Mouse (Mus musculus) large intestine, adult 2 months (tissue): ENCODE measurements around the gene Ypel3. TPM values are rescaled to one million over a fixed set of nuclear protein-coding genes. Genes with fewer than 3 reads are reported as not detected.
"Not testable (repeated sequence)": the region's sequence is repeated elsewhere in the genome, so short reads cannot be mapped to it uniquely, and the experiment has no call there.

Experiments used
- DNase-seq: peaks from one replicate; pipeline ENCODE4 v3.0.0-alpha.2; 2012; ENCODE audit warnings: low read depth, low spot score
- WGBS: fragments of 180-500 bp; shearing (Covaris S2); methylation state at CpG from one replicate; pipeline ENCODE4 v1.1.7; 2018; 5-methylcytosine and 5-hydroxymethylcytosine counted together
- polyA plus RNA-seq: library from polyadenylated mRNA; depleted of rRNA; stranded (reverse); fragments of >200 nt; gene quantifications from 2 replicates; pipeline ENCODE4 v1.2.3, GENCODE M21; 2012

Ypel3 gene
- polyA plus RNA-seq, 1 experiment: 84.4 TPM

DNA sequence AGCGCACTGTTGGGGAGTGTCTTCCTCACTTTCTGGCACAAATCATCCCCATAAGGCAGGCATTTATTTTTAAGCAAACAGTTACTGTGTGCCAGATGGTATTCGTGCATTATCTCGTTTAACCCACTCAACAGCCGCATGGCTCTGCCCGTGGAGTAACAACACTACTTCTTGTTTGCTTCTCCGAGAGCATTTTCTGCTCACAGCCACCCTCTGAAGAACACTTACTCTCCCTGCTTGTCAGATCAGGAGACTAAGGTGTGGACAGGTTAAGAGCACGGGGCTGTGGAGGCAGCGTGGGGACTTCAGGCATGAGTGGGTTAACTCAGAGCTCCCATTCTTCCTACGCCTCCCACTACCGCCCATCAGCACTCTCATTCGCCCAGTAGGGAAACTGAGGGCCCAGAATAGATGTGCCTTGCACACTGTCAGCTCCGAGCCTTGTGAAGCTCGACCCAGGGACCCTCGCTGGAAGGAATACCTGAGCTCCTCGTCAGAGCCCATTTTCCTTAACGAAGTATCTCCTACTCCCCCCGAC, 14.2 kb upstream of the Ypel3 start:
- no peak for DNase-seq
- 54% methylated on average over 17 of the region's 17 CpGs for WGBS

GRCm38 (mm10) chr7:126765540-126765939, 11.2 kb upstream of the Ypel3 start:
- no peak for DNase-seq

DNA sequence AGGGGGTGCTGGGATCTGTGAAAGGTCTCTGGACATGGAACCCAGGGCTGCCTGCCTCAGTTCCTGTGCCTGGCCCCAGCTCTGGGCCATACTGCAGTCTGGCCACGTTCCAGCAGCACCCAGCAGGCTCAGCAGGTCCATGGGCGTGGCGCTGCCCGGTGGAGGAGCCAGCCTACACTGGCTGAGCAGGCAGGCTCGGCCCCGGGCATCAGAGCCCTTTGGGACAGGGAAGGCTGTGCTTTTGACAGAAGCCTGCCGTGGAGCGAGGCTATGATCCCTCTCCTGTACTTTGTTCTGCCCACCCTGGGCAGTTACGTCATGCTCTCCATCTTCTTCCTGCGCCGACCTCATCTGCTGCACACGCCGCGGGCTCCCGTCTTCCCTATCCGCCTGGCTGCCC, 10.6 kb upstream of the Ypel3 start, which contains the start of gene Gdpd3:
Gdpd3 (plus strand) TSS at position 134 of the 400 bp plus-strand sequence.
- no peak for DNase-seq
- 61% methylated on average over 16 of the region's 16 CpGs for WGBS

More at GRCm38 (mm10) chr7:126765540-126765939, 11.2 kb upstream of the Ypel3 start:
- 70% methylated on average over 9 of the region's 9 CpGs for WGBS

DNA sequence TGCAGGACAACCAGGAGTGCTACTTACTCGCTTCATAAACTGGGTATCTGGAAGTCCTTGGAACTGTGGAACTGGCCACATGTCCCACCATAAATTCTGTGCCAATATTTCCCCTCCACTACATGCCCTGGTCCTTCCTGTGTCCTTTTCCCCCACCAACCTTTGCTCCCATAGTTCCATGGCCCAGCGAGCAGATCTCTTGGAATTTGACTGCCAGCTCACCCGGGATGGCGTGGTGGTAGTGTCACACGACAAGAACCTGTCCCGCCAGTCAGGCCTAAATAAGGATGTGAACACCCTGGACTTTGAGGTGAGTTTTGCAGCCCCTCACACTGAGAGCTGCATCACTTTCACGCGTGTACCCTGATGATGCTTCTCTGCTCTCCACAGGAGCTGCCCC, 9.8 kb upstream of the Ypel3 start:
- DNase-seq: no peak
- WGBS: 88% methylated on average over 8 of the region's 8 CpGs

DNA sequence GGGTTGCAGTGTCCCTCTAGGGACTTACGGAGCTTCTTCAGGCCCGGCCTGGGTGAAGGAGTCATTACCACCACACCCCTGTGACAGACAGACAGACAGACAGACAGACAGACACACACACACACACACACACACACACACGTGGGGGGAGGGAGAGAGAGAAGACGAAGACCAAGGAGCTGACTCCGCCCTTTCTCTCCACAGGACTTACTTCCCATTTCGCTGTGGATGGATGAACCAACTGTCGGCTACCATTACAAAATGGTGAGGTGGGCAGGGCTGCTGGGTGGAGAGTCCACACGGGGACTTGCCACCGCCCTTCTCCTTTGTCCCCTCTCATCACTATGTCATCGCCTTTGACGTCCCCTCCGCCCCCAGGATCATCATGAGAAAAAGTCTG, 6.0 kb upstream of the Ypel3 start:
- 78% methylated on average over 12 of the region's 12 CpGs for WGBS
- DNase-seq: no peak

DNA sequence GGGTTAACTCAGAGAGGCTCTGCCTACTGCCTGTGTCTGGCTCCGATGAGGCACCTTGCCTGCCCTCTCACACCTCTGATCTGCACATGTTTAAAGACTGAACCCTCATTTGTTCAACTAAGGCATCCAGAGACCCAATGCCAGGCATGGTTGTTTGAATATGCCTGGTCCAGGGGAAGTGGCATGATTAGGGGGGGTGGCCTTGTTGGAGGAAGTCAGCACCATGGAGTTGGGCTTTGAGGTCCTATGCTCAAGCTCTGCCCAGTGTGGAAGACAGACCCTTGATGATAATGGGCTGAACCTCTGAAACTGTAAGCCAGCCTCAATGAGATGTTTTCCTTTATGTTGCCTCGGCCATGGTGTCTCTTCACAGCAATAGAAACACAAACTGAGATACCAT, 3.4 kb upstream of the Ypel3 start:
- no peak for DNase-seq
- 76% methylated on average over 2 of the region's 2 CpGs for WGBS

- DNase-seq: no peak
- whole genome bisulfite sequencing: 28% methylated on average over 2 of the region's 2 CpGs
These were observed 2.3 kb upstream of the Ypel3 start for GRCm38 (mm10) chr7:126774463-126774862.

DNA sequence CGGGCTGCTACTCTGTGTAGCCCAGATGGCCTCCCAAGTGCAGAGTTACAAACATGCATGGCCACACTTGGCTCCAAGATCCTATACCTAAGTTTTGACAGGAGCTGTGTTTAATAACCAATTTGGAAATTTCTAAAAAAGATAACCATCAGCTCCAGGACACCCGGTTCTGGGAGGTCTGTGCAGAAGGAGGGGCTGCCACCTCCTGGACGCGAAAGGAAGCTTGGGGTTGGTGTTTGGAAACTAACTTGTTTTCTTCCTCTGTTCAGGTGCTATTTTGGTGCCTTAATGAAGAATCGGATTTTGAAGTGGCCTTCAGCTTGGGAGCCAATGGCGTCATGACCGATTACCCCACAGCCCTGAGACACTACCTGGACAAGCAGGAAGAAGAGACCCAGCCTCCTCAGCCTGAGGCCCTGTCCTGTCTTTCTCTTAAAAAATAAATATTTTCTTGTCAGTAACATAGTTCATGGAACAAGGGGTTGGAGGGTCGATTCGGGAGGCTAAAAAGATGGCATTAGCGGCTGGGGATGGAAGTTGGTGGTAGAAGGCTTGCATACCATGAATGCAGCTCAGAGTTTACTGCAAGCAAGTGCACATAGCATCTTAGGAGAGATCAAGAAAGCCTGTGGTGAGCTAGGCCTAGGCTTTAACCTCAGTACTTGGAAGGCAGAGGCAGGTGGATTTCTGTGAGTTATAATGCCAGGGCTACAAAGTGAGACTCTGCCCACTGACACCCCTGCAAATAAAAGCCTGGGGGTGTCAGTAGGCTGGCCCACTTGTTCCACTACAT, 1.4 kb upstream of the Ypel3 start:
- no peak for DNase-seq
- WGBS: 69% methylated on average over 10 of the region's 10 CpGs

DNA sequence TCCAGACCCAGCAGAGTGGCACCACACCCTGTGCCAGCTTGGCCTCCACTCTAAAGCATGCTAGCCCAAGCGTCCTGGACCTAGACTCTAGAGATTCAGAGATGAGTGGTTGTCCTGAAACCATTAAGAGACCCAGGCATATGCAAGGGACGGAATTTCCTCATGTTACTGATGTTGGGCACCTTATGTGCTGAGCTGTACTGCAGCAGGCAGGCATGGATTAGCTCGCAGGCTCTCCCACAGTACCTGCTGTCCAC, 849 bp upstream of the Ypel3 start:
- DNase-seq: no peak
- 50% methylated on average over 3 of the region's 3 CpGs for WGBS

- DNase-seq: no peak
- WGBS: 53% methylated on average over 10 of the region's 10 CpGs
These were observed 721 bp downstream of the Ypel3 start for GRCm38 (mm10) chr7:126777476-126777875.

DNA sequence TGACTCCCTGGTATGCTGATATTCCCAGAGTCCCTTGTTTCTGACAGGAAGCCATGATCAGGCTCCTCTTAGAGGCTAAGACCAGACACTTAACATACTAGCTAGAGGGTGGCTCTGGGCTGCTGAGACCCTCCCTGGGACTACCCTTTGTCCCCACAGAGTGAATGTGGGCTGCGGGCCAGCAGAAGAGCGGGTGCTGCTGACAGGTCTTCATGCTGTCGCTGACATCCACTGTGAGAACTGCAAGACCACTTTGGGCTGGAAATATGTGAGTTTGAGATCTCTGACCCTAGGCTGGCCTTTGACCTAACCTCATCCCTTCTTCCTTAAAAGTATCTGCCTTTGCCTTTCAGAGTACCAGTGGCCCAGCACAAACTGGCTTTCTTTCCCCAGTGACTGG, 1.4 kb downstream of the Ypel3 start:
- WGBS: 87% methylated on average over 3 of the region's 3 CpGs
- DNase-seq: no peak

DNA sequence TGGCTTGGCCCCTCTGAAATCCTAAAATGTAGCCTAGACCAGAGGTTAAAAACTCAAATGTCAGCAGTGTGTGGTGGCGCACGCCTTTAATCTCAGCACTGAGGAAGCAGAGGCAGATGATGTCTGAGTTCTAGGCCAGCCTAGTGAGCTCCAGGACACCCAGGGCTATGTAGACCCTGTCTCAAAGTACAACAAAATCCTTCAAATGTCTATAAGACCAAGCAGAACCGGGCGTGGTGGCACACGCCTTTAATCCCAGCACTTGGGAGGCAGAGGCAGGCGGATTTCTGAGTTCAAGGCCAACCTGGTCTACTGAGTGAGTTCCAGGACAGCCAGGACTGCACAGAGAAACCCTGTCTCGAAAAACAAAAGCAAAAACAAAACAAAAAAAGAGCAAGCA, 2.3 kb downstream of the Ypel3 start:
- not testable (repeated sequence) for DNase-seq
- 75% methylated on average over 7 of the region's 7 CpGs for WGBS

GRCm38 (mm10) chr7:126779983-126780970, 3.5 kb downstream of the Ypel3 start:
- DNase-seq: no peak
- WGBS: 3% methylated on average over 21 of the region's 21 CpGs

DNA sequence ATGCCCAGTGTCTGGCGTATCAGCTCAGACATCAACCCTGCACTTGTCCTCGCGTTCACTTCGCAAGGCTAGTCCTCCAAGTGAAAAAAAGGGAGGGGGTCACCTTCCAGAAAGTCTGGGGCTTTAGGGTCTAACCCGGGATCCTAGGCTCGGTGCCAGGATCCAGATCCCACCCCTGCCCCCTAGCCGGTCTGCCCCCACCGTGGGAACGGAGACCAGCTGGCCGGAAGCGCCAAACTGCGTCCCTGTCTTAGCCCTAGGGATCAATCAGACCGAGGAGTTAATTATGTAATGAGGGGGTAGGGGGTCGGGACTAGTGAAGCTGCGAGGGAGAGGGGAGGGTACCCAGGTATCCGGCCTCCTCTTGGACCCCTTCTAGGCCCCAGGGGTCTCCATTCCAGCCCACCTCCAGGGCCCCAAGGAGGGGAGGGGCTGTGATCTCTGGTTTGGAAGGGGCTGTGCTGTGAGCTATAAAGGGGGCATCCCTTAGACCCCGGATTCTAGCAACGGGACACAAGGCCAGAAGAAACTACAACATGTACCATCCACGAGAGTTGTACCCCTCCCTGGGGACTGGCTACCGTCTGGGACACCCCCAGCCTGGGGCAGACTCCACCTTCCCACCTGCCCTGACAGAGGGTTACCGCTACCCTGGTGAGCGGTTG, 4.3 kb downstream of the Ypel3 start, which contains the start of gene Tbx6:
Tbx6 (plus strand) TSS at position 513 of the 665 bp plus-strand sequence.
- DNase-seq: no peak
- WGBS: 13% methylated on average over 22 of the region's 22 CpGs

- WGBS: 67% methylated on average over 11 of the region's 11 CpGs
- no peak for DNase-seq
These were observed 5.1 kb downstream of the Ypel3 start for GRCm38 (mm10) chr7:126781661-126782370.

- DNase-seq: no peak
- WGBS: 73% methylated on average over 13 of the region's 13 CpGs
These were observed 5.9 kb downstream of the Ypel3 start for GRCm38 (mm10) chr7:126782693-126783092.

- DNase-seq: no peak
- WGBS: 80% methylated on average over 7 of the region's 7 CpGs
These were observed 7.7 kb downstream of the Ypel3 start for GRCm38 (mm10) chr7:126784469-126784868.

GRCm38 (mm10) chr7:126785056-126785455, 8.3 kb downstream of the Ypel3 start:
- DNase-seq: no peak
- 73% methylated on average over 4 of the region's 4 CpGs for WGBS

GRCm38 (mm10) chr7:126786142-126786541, 9.4 kb downstream of the Ypel3 start:
- WGBS: 91% methylated on average over 14 of the region's 14 CpGs
- no peak for DNase-seq
